Mouse (Mus musculus) mouse embryonic stem cell (cell line): ENCODE results near the gene Atp2a2.
"Not testable (repeated sequence)": the region's sequence is repeated elsewhere in the genome, so short reads cannot be mapped to it uniquely, and the experiment has no call there.

Experiments
- in situ Hi-C, 2 experiments: fragments of 300-500 bp; cut with MboI; formaldehyde crosslinking; loops; 1 replicate in 1 of 2; 3 replicates in 1 of 2; pipeline ENCODE4 v1.14.3; 2019 to 2020; ENCODE audit warnings: low sequenced_read_pairs in 2 of 2, low pct_unique_long_range_greater_than_20kb in 1 of 2, mixed read lengths in 1 of 2; ENCODE audit not compliant: unreplicated experiment in 1 of 2

The Atp2a2 gene

DNA sequence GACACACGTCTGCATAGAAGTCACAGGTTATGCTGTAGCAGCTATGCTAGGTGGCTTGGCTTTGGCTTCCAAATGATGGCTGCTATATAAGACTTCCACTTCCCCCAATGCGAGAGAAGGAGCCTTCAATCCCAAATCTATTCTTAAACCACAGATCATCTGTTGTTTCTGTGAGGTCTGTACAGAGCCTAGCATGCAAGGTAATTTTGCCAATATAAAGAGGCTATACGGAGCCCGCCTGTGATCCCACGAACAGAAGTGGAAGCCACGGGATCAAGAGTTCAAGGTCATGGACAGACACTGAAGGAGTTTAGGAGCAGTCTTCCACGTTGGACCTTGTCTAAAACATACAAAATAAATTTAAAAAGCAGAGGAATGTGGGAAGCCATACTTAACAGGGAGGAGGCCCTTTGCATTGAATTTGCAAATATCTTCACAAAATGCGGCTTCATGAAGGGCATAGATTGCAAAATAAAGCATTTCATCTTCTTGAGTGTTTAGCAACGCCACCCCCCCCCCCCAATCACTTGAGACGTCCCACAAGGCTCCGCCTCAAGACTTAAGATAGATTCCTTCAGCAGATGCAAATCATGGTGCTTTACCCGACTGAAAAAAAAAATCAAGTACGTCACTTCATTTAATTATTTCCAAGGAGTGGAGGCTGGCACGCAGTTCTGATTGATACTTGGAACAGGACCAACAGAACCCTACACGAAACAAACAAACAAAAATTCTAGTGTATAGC lies 1.2 kb upstream of the Atp2a2 start:
- in situ Hi-C loops = no loop called here

DNA sequence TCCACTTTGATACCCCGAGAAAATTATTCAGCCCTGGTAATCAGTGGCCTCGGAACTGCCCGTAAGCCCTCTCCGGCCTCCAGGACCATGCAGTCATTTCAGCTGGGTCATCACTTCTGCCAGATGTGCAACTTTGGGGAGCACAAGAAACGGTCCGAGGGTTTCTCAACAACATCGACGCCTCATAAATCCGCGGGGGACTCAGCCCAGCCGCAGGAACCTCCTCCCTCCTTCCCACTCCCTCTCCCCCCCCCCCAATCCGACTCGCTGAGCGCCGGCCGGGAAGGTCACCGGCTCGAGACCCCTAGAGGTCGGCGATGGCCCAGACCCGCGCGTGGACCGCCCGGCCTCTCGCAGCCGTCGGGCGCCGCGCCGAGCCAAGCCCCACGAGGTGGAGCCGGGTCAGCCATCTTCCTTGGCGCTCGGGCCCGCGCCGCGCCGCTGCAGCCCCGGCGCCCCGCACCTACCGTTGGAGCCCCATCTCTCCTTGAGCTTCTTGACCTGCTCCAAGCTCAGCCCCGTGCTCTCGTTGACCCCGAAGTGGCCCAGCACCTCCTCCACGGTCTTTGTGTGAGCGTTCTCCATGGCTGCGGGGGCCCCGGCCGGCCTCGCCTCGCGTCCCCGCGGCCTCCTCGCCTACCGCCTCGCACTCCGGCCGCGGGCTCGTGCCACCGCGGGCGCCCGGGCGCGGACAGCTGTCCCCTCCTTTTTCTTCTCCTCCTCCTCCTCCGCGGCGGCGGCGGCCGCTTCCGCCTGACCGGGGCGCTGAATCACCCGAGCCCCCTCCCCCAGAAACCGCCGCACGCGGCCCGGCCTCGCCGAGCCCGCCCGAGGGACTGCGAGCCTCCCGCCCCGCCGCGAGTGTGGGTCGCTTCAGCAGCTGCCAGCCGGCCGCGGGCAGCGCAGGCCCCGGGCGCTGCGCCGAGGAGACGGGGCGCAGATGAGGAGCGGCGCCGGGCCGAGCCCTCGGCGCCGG lies 636 bp downstream of the Atp2a2 start:
- in situ Hi-C loops = no loop called here

DNA sequence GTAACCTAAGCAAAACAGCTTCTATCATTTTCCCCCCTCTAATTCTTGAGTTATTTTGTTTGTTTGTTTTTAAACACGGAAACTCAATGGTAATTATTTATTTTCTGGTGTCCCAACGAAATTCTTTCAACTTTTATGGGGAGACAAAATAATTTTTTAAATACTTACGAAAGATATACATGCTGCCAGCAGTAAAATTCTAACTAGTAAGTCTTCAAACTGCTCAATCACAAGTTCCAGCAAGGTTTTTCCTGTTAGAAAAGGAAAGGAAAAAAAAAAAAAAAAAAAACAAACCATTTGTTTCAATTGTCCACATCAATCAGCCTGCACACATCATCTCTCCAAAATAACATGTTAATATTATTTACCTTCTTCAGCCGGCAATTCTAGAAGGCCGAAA lies 1.5 kb downstream of the Atp2a2 start:
- in situ Hi-C loops = no loop called here

DNA sequence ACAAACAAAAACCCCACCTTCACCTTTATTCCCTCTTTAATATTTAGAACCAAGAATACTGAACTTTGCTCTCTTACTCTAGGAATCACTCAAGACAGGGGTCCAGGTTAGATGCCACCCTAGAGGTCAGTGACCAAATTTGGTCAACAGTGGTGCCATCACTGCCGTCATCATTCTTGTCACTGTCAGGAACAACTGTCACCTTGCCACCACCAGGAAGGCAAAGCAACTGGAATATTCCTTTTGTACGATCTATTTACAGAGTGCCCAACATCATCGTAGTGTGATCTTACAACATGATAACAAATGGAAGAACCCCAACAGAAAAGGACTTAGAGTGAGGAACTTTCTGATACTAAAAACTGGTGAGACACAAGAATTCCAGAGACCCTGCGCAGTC lies 1.9 kb downstream of the Atp2a2 start:
- in situ Hi-C loops = no loop called here

DNA sequence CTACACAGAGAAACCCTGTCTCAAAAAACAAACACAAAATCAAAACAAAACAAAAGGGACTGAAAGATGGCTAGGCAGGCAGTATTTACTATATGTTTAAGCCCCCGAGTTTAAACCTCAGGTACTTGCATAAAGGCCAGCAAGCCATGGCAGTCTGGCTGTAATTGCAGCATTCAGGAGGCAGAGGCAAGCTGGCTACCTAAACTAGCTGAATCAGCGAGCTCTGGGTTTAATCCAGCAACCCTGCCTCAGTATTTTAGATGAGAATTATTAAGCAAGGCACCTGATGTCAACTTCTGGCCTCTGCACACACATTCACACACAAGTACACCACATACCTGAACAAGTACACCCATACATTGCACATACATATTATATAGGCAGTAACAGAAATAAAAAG lies 4.0 kb downstream of the Atp2a2 start:
- in situ Hi-C loops = no loop called here

DNA sequence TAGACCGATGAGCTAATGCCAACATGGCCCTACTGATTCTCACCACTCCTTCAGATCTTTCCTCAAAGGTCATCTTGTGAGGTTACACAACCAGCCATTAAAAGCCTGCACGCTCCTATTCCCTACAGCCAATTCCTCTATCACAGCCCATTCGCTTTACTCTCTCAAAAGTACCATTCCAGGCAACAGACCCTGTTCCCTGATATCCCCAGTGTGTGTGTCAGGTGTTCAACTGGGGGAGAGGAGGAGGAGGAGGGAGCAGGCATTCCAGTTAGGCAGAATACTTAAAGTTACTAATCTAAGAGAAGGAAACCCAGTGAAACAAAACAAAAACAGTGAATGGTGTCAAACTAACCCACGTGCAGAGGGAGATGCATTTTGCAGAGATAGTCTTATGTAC lies 5.0 kb downstream of the Atp2a2 start:
- in situ Hi-C loops = no loop called here

DNA sequence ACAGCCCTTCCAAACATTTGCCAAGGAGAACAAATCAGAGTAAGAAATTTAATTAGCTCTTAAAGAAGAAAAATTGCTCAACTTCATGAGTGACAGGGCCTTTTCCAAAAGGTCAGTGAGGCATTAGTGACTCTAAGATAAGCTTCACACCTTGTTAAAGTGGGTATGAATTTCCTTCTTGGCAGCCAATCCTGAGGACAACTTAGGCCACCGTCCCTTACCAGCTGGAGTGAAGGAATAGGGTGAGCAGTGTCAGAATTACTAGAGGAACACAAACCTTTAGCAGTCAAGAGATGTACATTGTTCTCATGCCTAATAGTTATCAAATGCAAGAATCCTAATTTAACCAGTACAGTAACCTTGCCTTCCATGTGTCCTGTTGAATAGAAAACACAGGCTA lies 7.6 kb downstream of the Atp2a2 start:
- in situ Hi-C loops = no loop called here

DNA sequence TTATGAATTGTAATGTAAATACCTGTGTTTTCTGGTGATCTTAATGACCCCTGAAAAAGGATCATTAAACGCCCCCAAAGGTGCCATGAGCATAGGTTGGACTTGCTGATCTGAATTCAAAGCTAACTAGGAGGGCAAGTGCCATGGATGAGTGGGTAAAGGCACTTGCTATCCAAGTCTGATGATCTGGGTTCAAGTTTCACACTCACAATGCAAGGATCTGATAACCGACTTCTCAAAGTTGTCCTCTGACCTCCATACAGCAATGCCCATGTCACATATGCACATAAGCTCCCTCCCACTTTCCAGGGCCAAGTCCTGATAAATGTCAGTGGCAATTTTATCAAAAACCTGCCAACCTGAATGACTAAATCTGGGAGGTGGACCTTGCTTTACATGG lies 9.0 kb downstream of the Atp2a2 start:
- in situ Hi-C loops = no loop called here

DNA sequence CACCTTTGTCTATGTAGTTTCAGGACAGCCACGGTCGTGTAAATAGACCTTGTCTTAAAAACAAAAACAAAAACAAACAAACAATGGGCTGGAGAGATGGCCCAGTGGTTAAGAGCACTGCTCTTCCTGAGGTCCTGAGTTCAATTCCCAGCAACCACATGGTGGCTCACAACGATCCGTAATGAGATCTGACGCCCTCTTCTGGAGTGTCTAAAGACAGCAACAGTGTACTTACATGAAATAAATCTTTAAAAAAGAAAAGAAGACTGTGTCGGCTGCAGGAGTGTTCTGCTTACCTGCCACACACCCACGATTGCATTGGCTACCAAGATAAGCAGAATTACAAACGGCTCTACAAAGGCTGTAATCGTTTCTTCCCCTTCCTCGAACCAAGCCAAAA lies 10.6 kb downstream of the Atp2a2 start:
- in situ Hi-C loops = no loop called here

DNA sequence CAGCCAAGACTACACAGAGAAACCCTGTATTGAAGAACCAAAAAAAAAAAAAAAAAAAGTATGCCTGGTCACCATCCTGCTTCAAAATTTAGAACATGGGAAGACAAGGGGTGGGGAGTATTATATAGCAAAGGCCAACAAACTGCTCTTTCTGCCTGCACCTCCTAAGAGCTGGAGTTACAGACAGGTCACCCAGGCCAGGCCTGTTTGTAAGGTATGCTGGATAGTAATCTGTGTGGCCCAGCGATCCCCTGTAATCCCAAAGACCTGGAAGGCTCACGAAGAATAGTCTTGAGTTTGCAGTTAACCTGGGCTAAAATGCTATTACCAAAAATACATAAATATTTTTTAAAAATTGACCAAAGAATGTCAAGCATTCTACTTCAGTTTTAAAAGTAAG lies 11.9 kb downstream of the Atp2a2 start:
- in situ Hi-C loops = no loop called here

DNA sequence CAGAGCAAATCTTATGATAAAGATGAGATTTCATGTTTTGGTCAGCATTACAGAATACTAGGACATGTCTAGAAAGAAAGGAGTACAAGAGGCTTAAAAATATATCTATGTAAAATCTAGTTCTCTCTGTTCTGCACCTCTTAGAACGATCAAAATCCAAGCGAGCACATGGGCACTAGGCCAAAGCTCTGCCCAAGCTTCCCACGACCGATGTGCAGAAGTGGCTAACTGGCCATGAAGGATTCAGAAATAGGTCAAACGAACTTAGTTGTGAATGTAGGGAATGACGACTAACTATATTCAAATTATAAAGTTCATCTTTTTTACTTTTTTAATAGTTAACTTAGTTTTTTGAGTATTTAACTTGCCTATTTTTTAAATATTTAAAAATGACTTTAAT lies 14.2 kb downstream of the Atp2a2 start:
- in situ Hi-C loops = no loop called here

DNA sequence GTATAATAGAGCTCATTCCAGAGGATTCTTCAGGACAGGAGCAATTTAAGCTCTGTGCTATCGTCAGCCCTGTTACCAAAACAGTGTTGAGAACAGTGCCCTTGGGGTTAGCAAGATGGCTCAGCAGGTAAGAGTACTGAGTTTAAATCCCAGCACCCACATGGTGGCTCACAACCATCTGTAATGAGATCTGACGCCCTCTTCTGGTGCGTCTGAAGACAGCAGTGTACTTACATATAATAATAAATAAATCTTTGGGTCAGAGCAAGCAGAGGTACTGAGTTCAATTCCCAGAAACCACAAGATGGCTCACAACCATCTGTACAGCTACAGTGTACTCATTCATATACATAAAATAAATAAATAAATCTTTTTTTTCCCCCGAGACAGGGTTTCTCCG lies 15.8 kb downstream of the Atp2a2 start:
- in situ Hi-C loops = not testable (repeated sequence)

DNA sequence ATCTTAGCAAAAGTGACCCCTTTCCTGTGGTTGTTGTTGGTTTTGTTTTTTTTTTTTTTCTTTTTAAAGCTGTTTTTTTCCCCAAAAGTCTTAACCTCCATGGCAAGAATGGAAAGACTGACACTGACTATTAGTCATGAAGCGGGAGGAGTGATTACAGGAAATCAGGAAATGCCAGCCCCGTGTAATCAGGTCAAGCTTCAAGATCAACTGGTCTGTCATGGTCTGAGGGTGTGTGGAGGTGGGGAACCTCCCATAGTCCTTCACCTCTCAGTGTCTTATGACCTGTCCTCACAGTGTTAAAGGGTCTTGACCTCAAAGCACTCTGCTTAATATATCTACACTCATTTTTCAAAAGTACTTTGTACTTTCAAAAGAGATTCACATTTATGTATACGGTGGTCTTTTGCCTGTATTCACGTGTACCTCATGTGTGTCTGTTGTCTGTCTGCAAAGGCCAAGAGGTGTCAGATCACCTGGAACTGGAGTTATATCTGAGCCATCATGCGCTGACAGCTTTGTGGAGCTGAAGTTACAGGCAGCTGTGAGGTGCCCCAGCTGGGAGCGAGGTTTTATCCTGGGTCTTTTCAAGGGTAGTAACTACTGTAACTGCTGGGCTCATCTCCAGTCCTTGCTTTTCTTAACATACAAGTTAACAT lies 19.2 kb downstream of the Atp2a2 start:
- in situ Hi-C loops = no loop called here

DNA sequence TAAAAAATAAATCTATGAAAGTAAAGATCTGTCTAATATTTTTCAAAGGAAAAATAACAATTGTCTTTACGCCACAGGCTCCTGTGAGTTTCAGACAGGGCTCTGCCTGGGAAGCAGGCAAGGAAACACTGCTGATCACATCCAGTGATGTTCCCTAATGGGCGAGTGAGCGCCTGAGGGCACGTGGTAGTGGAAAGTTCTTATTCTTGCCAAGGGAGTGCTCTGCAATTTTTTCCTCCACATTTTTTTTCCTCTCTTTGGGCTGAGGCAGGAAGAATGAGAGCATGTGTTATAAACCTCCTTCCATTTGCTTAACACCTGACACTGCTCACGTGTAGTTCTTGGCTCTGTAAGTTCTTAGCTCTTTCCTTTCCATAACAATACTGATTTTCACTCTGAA lies 20.2 kb downstream of the Atp2a2 start:
- in situ Hi-C loops = no loop called here

DNA sequence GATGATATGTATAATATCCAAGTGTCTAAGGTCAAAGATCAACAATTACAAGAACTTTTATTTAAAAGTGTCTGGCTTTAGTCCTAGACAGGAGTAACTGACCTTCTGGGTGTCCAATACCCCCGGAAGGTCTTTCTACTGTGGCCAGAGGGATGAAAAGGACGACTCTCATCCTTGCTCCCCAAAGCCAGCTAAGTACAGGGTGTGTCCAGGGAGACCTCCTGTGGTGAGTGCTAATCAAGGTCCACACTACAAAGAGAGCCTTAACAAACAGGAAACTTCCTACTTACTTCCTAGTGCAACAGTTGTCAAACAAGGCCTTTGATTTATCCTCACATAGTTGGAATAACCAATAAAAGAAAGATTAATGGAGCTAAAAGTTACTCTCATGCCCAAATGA lies 22.9 kb downstream of the Atp2a2 start:
- in situ Hi-C loops = no loop called here

DNA sequence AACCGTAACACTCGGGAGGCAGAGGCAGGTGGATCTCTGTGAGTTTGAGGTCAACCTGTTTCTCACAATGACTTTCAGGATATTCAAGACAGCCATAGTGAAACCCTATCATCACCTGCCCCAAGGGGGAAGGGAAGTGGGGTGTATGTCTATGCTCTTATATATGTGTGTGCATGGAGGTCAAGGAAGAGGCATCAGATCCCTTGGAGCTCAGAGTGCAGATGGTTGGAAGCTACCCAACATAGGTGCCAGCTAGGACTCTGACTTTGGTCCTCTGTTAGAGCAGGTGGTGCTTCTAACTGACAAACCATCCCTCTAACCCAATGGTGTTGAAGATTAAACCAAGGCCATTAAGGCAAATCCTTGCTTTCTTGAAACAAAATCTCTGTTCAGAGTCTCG lies 24.5 kb downstream of the Atp2a2 start:
- in situ Hi-C loops = no loop called here

DNA sequence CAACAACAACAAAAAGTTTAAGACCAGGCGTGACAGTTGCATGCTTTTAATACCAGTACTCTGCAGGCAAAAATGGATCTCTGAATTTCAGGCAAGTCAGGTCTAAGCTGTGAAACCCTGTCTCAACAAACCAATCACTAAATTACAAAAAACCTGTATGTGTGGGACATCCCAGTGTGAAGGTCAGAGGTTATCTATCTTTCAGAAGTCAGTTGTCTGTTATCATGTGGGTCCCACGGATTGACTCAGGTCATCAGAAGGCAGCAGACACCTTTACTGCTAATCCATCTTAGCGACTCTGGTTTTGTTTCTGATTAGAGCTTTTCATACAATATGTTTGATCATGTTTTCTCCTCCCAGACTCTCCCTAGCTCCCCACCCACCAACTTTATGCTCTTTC lies 25.9 kb downstream of the Atp2a2 start:
- in situ Hi-C loops = no loop called here

DNA sequence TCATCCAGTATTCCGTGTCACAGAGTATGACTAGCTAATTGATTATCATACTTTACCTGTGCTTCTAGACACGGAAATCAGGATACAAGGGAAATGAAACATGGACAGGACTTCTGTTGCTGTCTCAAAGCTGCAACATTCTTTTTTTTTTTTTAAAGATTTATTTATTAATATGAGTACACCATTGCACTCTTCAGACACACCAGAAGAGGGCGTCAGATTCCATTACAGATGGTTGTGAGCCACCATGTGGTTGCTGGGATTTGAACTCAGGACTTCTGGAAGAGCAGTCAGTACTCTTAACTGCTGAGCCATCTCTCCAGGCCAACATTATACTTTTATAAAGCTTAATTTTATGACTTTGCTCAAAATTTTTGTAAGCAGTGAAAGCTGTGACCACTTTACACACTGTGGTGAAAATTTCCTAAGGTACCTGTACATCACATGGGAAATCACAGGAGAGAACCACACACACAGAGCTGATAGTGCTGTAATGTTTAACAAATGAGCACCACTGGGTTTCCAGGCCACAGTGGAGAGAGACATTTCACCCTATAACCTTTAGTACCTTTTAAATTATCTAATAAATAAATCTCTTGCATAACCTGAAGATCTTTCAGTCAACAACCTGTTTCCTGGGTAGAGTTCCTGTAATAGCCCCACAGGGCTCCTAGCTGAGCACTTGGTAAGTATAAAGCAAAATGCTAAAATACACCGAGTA lies 27.2 kb downstream of the Atp2a2 start:
- in situ Hi-C loops = no loop called here

DNA sequence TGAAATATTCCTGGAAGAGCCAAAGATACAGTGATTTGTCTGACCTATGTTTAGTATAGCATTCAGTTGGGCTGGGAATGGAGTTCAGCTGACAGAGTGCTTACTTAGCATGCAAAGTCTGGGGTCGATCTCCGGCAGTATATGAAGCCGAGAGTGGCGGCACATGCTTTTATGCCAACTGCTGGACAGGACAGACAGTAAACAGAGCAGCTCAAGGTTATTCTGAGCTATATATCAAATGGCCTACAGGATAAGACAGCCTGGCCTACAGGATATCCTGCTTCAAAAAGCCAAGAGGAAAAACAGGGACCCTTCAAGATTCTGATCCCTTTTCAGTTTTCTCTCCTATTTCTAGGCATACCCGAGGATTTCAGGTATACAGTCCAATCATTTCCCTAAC lies 30.4 kb downstream of the Atp2a2 start:
- in situ Hi-C loops = no loop called here
